Mouse (Mus musculus) spleen, adult 2 months (tissue): Measurements from ENCODE around the gene Cftr. TPM values are rescaled to one million over a fixed set of nuclear protein-coding genes. Genes with fewer than 3 reads are reported as not detected.

Experiments
- DNase-seq, 2 experiments: peaks; one replicate each; pipeline versions ENCODE4 v3.0.0 to v3.0.0-alpha.2; 2012 to 2021; ENCODE audit warnings: low spot score in 2 of 2, low read depth in 1 of 2
- H3K27ac ChIP-seq: fragments of 200-500 bp; 2 replicates; pipeline ENCODE4 v1.5.1; 2012; ENCODE audit warnings: low read length, inconsistent platforms; ENCODE audit not compliant: insufficient read depth
- H3K27me3 ChIP-seq: fragments of 200-500 bp; 2 replicates; pipeline ENCODE4 v1.6.1; 2012; ENCODE audit warnings: mild to moderate bottlenecking, moderate library complexity, low read length, inconsistent platforms; ENCODE audit not compliant: control insufficient read depth, insufficient read depth
- H3K36me3 ChIP-seq: fragments of 200-500 bp; 2 replicates; pipeline ENCODE4 v1.6.1; 2012; ENCODE audit warnings: mild to moderate bottlenecking, low read length, inconsistent platforms; ENCODE audit not compliant: control insufficient read depth, insufficient read depth
- H3K4me1 ChIP-seq: fragments of 200-500 bp; 2 replicates; pipeline ENCODE4 v1.6.1; 2011; ENCODE audit warnings: inconsistent platforms; ENCODE audit not compliant: control insufficient read depth, insufficient read depth, insufficient read length
- H3K4me3 ChIP-seq: fragments of 200-500 bp; 2 replicates; pipeline ENCODE4 v1.5.1; 2011; ENCODE audit warnings: mild to moderate bottlenecking, inconsistent platforms; ENCODE audit not compliant: insufficient read depth, insufficient read length; ENCODE audit errors: extremely low read depth
- CTCF ChIP-seq: fragments of 200-500 bp; IDR thresholded peaks from 2 replicates; pipeline ENCODE4 v1.5.1; 2011; ENCODE audit warnings: mild to moderate bottlenecking, inconsistent platforms; ENCODE audit not compliant: insufficient read depth, insufficient read length, insufficient replicate concordance; ENCODE audit errors: extremely low read depth
- POLR2A ChIP-seq: fragments of 200-500 bp; IDR thresholded peaks from 2 replicates; pipeline ENCODE4 v1.6.1; 2011; ENCODE audit warnings: low read depth, low read length, inconsistent platforms
- WGBS: fragments of 180-500 bp; shearing (Covaris S2); methylation state at CpG from one replicate; pipeline ENCODE4 v1.1.7; 2018; 5-methylcytosine and 5-hydroxymethylcytosine counted together
- polyA plus RNA-seq: library from polyadenylated mRNA; depleted of rRNA; stranded (reverse); fragments of >200 nt; gene quantifications from 2 replicates; pipeline ENCODE4 v1.2.3, GENCODE M21; 2012; rRNA removed

Gene Cftr
- polyA plus RNA-seq = 0.01 TPM in 1 of 2 replicates, not detected in the other

- no peak for TF ChIP-seq CTCF
- no peak for TF ChIP-seq POLR2A
- no peak for DNase-seq
- H3K36me3 ChIP-seq = no peaks in the 10 kb centered on the region
- no peaks in the 10 kb centered on the region for H3K4me1 ChIP-seq
- 4% methylated on average over 35 of the region's 45 CpGs for WGBS
- H3K27me3 ChIP-seq = no peaks in the 10 kb centered on the region
- no peak within 1 kb of the TSS for H3K4me3 ChIP-seq
- no peak within 1 kb of the TSS for H3K27ac ChIP-seq
Observed at GRCm38 (mm10) chr6:18170311-18170922, at the start of gene Cftr. Gene Cftr (plus strand): TSS chr6:18170687.

GRCm38 (mm10) chr6:18127206-18127983 lies 43.1 kb upstream of the Cftr start:
- Histone ChIP-seq H3K36me3 (no peaks in the 10 kb centered on the region), H3K4me3 (no peak overlapping the region), H3K4me1 (no peaks in the 10 kb centered on the region), H3K27ac (no peak overlapping the region), H3K27me3 (no peaks in the 10 kb centered on the region)
- TF ChIP-seq POLR2A (no peak), CTCF (no peak)
- no peak for DNase-seq
- 81% methylated on average over 2 of the region's 2 CpGs for WGBS

- TF ChIP-seq POLR2A = no peak
- no peak for TF ChIP-seq CTCF
- WGBS = 68% methylated on average over 4 of the region's 4 CpGs
- no peak for DNase-seq
- no peak overlapping the region for H3K27ac ChIP-seq
- no peaks in the 10 kb centered on the region for H3K27me3 ChIP-seq
- no peaks in the 10 kb centered on the region for H3K4me1 ChIP-seq
- no peaks in the 10 kb centered on the region for H3K36me3 ChIP-seq
- no peak overlapping the region for H3K4me3 ChIP-seq
Observed at GRCm38 (mm10) chr6:18128059-18128458, 42.4 kb upstream of the Cftr start.

GRCm38 (mm10) chr6:18135246-18135645 lies 35.2 kb upstream of the Cftr start:
- 40% methylated on average over 1 of the region's 1 CpGs for WGBS
- TF ChIP-seq CTCF = no peak
- TF ChIP-seq POLR2A = no peak
- no peaks in the 10 kb centered on the region for H3K27me3 ChIP-seq
- H3K36me3 ChIP-seq = no peaks in the 10 kb centered on the region
- no peak for DNase-seq
- H3K4me3 ChIP-seq = no peak overlapping the region
- no peaks in the 10 kb centered on the region for H3K4me1 ChIP-seq
- no peak overlapping the region for H3K27ac ChIP-seq

GRCm38 (mm10) chr6:18153031-18153430 lies 17.5 kb upstream of the Cftr start:
- H3K4me1 ChIP-seq = no peaks in the 10 kb centered on the region
- WGBS = 35% methylated on average over 4 of the region's 4 CpGs
- TF ChIP-seq POLR2A = no peak
- TF ChIP-seq CTCF = no peak
- DNase-seq = no peak
- H3K27ac ChIP-seq = no peak overlapping the region
- H3K36me3 ChIP-seq = no peaks in the 10 kb centered on the region
- no peaks in the 10 kb centered on the region for H3K27me3 ChIP-seq
- H3K4me3 ChIP-seq = no peak overlapping the region

GRCm38 (mm10) chr6:18169618-18170017 lies 869 bp upstream of the Cftr start:
- TF ChIP-seq POLR2A = no peak
- no peak for TF ChIP-seq CTCF
- no peaks in the 10 kb centered on the region for H3K36me3 ChIP-seq
- no peak for DNase-seq
- no peak overlapping the region for H3K27ac ChIP-seq
- H3K27me3 ChIP-seq = no peaks in the 10 kb centered on the region
- 75% methylated on average over 1 of the region's 1 CpGs for WGBS
- no peak overlapping the region for H3K4me3 ChIP-seq
- H3K4me1 ChIP-seq = no peaks in the 10 kb centered on the region

GRCm38 (mm10) chr6:18171614-18172013 lies 1.1 kb downstream of the Cftr start:
- H3K27me3 ChIP-seq = no peaks in the 10 kb centered on the region
- TF ChIP-seq POLR2A = no peak
- no peak for TF ChIP-seq CTCF
- no peak overlapping the region for H3K27ac ChIP-seq
- H3K4me3 ChIP-seq = no peak overlapping the region
- WGBS = 45% methylated on average over 8 of the region's 8 CpGs
- H3K4me1 ChIP-seq = no peaks in the 10 kb centered on the region
- no peak for DNase-seq
- no peaks in the 10 kb centered on the region for H3K36me3 ChIP-seq
